Mouse (Mus musculus): Measurements from ENCODE around the gene Mmel1.

Gene Mmel1

DNA sequence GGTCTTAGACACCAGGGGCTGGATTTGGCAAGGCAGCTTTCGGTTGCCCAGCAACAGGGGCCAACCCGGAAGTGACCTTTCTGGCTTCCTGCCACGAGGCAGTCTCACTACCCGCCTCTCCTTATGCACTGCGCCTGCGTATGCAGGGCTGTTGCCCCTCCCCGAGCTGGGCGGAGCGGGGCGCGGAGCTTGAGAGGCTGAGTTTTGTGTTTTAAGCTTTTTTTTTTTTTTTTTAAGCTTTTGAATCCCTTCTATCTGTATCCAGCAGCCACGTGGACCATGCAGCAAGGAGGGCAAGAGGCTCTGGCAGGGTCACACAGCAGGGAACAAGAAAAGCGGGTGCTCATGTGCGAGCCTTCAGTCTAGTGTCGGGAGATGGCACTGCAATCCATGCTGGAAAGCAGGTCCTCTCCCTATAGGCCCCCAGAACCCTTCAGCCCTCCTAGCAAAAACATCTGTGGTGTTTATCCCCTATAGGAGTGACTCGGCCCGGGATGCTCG, 5.1 kb upstream of the Mmel1 start:
- peak; percentile 91 for DNase-seq (ENCODE audit: low spot score)

DNA sequence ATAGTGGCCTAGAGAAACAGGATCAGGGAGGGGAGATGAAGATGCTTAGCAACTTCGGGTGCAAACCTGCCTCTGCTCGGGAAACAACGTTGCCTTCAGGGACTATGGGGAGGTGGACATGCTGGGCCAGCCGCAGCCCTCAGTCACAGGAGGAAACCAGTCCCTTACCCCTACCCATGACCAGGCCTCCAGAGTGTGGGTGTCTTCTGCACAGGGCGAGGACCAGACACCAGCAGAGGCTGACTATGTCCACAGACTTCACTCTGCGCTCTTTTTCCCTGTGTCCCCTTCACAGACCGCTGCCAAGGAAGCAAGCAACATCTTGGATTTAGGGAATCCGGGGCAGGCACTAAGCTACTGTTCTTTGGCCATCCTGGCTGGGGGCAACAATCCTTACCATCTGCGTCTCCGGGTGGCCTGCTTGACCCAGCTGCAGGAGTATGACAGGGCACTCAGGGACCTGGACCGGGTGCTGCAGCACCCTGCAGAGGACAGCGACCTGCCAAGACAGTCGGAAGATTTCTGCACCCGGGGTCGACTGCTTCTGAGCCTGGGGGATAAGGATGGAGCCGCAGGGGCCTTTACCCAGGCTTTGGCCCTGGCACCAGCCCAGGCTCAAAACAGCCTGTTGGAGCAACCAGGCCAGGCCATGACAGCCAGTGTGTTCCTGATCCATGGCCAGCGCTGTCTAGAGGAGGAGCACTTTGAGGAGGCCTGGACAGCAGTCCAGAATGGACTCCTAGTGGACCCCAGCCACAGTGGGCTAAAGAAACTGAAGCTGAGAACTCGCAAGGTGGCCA, 4.2 kb upstream of the Mmel1 start:
- DNase-seq (ENCODE audit: low spot score) = no peak

DNA sequence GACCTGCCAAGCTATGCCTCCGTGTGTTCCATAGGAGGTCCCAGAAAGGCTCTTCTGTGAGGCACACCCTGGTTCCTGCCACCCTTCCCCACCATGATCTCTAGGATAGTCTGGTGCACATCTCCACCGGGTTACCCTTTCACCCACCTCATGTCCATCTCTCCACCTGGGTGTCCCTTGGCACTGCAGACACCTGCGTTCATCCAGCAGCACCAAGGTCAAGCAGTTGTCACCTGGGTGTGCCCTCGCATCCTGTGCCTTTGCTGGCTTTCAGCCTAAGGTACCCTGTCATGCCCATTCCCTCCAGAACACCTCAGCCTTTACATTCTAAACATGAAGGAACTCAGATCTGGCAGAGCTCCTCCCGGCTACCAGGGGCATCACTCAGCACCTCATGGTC, 3.0 kb upstream of the Mmel1 start:
- no peak for DNase-seq (ENCODE audit: low spot score)

DNA sequence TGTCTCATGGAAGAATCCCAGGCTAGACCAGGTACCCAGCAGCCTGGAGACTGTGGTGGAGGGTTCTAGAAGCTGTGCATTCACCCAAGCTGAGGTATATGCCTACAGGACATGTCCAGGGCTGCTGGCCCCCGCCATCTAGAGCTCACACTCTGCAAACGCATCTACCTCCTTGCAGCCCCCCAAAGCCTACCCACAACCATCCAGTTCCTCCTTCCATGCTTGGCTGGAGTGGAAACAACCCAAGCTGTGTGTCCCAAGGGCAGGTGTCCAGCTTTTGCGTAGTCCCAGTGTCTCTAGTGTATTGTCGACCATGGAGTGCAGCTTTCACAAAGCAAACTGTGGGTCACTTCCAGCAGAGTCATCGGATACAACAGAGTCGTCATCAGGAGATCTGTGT, 2.1 kb upstream of the Mmel1 start:
- DNase-seq (ENCODE audit: low spot score) = no peak

DNA sequence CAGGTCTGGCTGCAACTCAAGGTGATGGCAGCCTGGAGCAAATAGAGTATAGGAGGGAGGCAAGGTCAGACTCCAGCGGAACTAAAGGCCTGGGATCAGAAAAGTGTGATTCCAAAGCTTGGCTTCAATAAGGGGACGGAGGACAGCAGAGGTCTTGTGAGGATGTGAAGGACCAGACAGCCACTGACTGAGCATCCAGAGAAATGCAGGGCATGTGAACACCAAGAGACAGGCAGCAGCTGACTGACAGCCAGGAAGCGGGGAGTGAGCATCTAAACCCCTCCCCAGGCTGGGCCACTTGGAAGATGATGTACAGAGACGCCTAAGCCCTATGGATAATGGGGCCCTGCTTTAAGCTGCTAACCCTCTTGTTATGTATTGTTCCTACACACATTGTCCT, 1.3 kb downstream of the Mmel1 start:
- no peak for DNase-seq (ENCODE audit: low spot score)

DNA sequence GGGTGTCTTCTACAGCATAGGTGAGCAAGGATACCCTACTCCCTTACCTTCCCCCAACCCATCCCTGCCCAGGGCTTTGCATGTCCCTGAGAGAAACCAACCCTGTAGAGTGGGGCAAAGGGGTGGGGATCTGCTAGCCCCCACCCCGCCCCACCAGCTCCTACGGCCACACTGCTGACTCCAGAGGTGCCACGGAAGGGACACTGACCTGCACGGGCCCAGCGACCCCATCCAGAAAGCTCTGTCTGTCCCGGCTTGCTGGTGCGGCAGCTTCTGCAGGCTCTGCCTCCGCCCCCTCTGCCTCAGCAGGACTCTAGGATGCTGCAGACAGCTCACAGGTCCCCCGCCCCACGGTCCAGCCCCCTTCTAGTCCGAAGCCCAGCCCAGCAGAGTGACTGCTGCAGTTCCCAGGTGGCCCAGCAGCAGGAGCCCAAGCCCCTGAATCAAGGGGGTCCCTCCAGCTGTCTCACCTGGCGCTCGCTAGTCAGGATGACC, 2.4 kb downstream of the Mmel1 start:
- no peak for DNase-seq (ENCODE audit: low spot score)

DNA sequence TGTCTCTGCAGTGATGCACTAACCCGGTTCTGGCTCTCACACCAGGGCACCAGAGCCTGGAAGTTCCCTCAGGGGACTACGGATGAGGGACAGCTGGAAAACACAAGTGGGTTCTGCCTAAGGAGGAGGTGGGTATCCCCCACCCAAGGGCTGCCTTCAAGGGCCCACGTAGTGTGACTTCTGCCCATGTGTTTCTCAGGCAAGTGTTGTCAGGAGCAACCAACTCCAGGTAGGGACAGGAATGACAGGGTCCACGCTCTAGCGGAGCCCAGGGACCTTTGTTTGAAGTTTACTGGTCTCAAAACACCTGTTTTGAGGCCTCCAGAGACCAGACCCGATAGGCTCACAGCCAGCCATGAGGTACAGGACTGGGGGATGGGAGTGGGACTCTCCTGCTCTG, 3.8 kb downstream of the Mmel1 start:
- DNase-seq (ENCODE audit: low spot score) = no peak

DNA sequence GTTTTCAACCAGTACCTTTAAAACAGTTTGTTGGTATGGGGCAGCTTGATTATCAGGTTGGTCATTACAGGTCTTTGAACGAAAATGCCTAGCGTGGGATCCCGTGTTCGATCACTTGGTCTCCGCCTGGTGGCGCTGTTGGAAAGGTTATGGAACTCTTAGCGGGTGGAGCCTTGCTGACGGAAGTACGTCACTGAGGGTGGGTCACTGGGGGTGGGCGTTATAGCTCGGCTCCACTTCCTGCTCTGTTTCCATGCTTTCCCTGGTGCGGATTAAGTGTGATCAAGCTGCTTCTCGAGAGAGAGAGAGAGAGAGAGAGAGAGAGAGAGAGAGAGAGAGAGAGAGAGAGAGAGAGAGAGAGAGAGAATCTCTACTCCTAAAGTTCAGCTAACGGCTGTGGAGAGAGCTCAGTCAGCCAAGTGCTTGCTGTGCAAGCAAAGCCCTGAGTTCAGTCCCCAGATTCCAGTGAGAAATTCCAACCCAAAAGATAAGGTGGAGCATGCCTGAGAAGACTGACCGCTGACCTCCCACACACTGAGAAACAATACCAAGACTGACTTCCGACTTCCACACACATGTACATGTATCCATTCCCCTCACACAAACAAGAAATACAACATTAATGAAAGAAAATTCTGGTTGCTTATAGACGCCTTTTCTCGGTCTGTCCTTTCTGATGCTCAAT, 8.6 kb downstream of the Mmel1 start:
- DNase-seq (ENCODE audit: low spot score) = peak; percentile 85

DNA sequence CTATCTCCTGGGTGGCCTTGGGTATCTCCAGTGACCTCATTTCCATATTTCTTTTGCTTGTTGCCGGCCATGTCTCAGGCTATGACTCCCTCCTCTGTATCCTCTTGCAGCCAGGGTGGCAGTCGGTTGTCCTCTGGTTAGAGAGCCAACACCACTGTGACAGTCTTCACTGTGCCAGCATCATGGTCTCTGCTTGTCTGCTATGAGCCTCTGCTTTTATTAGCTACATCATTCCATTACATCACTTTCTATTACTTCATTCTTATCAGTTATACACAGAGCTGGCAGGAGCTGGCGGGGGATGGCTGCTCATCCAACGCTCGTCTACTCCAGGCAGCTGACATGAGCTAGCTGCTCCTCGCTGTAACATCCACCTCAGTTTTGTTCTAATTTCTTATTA, 11.3 kb downstream of the Mmel1 start:
- DNase-seq (ENCODE audit: low spot score) = no peak

DNA sequence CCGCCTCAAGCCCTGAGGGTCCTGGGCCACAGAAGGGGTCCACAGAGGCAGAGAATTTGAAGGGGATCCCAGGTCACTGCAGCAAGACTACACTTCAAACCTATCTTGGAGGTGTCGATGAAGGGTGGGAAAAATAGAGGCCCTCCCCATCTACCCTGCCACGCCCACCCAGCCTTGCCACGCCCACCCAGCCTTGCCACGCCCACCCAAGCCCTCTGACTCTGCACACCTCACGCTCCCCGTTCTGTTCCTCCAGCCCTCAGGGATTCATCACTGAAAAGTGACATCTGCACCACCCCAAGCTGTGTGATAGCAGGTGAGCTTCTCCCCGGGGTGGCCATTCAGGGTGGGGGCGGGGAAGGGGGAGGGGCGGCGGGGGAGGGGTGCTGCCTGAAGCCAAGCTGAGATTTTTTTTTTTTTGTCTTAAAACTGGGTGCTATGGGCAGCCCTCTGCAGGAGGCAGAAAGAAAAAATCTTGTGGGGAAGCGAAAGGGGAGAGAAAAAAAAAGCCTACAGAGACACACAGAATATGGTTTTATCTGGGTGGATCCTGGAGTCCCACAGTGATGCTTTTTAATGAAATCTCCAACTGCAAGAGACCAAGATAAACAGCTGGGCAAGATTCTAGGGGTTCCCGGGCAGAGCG, 12.8 kb downstream of the Mmel1 start:
- no peak for DNase-seq (ENCODE audit: low spot score)

DNA sequence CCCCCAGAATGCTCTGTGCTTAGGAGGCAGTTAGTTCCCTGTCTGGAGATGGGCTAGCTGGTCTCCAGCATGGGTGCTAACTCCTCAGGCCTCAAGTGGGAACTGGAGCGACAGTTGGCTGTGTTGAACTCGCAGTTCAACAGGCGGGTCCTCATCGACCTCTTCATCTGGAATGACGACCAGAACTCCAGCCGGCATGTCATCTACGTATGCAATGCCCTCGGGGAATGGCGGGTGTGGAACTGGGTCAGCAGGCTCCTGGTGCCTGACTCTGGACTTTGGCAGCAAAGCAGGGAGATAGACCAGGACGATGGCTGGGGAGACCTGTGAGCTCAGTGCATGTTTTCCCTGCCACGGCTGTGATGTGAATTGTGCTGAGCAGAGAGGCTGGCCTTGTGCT, 16.0 kb downstream of the Mmel1 start:
- DNase-seq (ENCODE audit: low spot score) = no peak

DNA sequence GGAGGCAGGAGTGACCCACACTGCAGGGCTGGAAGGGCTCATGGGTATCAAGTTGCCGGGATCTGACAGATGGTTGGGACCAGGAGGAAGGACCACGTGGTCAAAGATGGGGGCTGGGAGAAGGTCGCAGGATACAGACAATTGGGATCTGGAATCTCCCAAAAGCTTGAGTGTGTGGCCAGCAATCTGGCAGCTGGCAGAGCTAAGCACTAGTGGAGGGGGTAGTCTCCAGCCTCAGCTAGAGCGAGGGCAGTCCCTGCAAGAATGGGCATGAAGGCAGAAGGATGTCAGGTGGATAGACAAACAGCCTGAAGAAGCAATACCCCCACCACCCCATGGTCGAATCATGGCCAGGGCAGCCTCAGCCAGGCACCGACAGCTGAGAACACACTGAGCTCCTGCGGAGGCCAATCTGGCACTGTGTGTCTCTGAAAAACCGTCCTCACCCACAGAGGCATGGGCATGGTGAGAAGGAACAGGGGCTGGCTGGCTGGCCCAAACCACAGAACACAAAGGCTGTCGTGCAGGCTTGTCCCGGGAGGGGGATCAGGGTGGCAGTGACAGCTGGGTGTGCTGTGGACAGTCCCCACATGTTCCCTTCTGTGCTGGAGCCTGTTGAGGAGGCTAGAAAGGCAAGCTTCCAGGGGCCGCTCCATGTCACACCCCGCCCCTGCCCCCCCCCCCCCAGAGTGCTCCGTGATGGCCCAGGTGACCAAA, 17.6 kb downstream of the Mmel1 start:
- no peak for DNase-seq (ENCODE audit: low spot score)

DNA sequence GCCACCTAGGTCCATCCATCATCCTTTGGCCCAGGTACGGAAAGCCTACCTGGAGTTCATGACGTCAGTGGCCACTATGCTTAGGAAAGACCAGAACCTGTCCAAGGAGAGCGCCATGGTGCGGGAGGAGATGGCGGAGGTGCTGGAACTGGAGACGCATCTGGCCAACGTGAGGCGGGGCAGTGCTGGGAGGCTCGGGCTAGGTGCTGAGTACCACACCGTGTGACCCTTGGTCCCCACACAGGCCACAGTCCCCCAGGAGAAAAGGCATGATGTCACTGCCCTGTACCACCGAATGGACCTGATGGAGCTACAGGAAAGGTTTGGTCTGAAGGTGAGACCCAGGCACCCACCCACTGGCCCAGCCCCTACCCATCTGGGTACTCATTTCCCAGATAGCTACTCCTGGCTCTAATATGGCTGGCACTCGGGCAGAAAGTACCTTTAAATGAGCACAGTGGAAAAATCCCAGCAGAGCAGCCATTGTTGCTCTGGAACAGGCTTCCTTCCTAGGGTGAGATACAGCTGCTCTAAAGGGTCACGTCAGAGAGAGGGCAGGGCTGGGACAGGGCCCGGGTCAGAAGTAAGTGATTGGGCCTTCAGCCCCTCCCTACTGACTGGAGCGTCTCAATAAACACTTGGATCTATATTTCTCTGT, 18.3 kb downstream of the Mmel1 start:
- DNase-seq (ENCODE audit: low spot score) = no peak

DNA sequence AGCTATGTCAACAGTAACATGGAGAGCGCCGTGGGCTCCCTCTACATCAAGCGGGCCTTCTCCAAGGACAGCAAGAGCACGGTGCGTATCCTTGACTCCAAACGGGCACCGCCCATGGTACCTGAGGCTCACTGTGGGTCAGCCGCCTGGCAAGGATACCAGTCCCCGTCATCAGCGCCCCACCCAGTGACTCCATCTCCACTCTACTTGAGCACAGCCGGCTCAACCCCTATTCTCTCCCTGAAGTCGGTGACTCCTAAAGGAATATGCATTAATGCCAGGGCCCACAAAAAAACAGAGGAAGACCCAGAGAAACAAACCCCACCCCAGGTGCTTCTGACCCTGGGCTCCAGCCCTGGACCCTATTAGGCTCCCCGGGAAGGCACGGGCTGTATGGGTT, 21.5 kb downstream of the Mmel1 start:
- DNase-seq (ENCODE audit: low spot score) = no peak

DNA sequence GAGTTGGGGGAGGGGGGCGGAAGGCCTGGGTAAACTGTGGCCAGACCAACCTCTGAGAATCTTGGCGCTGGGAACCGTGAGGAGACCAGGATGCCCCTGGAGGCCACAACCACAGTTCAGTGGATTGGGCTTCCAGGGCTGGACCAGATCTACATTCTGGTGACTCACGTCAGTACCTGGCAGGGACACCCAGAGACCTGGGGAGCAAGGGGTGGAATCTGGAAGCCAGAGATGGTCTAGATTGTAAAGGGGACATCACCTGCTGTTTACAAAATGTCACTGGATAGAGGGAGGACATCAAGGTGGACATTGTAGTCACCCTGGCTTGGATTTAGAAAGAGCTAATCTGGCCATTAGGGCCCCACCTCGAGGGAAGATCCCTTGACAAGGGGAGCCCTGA, 26.2 kb downstream of the Mmel1 start:
- no peak for DNase-seq (ENCODE audit: low spot score)

DNA sequence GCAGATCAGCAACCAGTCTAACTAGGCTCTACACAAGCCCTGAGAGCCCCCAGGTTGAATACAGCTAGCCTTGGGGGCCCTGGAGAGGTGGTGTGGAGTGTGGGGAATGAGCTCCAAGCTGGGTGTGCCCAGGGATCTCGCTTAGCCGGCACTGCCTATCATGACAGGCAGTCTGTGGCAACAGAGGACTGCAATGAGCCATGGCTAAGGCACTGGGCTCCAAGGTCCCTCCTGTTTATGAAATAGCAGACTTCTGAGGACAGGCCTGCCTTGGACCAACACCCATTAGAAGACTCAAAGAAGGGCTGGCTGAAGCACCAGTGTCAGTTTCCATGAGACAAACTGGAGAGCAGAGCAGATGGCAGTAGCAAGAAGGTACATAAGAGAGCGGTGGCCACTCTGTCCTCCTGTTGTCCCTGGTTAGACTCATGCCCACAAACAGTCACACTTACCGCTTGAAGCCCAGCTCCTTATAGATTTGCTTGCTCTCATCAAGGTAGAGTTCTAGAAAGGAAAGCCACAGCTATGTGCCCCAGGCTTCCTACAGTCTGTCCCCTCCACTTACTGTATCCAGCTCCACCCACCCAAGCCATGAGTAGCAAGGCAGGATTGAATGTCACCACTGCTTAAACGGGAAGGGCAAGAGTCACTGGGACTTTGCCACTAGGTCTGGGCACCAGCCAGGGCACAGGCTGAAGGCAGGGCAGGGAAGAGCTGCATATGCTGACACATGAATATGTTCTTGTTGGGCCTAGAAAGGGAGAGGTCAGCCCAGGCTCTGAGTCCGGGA, 28.5 kb downstream of the Mmel1 start:
- DNase-seq (ENCODE audit: low spot score) = no peak

DNA sequence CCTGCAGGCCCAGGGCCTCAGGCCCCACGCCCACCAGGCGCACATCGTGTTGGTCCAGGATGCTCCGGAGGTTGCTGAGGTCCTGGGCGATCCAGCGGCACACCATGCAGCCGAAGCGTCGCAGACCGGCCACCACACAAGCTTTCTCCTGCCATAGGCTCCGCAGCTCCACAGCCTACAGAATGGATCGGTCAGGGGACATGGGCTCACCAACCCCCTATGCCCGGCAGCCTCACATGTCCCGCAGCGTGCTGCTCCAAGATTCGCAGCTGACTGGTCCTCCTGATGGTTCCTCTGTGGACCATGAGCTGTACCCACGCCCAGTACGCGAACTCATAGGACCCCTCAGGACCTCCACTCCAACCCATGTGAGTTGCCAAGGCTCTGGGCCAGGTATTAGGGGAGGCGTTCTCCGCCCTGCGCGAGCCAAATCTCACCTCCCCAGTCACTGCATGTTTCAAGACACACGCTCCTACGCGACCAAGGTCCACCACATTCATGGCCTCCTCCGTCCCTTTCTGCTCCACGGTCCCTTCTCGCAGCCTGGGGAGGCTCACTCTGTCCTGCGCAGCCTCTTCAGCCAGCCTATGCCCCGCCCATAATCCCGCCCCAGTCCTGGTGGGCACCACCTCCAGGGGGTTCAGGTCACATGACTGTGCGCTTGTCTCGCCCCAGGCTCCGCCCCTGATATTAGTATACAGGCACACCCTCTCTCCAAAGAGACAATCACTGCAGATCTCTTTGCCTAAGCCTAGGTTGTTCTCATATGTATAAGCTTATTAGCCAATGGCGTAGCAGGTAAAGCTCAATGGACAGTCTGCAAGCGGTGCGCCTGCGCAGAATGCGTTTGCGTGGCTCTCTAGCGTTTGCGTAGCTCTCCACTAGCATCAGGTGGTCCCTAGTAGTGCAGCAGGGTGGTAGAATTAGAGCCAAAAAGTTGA, 29.4 kb downstream of the Mmel1 start, which contains the start of gene Fam213b:
TSS of gene Fam213b (minus strand) at position 630 of the 941 bp plus-strand sequence.
- peak; percentile 82 for DNase-seq (ENCODE audit: low spot score)

DNA sequence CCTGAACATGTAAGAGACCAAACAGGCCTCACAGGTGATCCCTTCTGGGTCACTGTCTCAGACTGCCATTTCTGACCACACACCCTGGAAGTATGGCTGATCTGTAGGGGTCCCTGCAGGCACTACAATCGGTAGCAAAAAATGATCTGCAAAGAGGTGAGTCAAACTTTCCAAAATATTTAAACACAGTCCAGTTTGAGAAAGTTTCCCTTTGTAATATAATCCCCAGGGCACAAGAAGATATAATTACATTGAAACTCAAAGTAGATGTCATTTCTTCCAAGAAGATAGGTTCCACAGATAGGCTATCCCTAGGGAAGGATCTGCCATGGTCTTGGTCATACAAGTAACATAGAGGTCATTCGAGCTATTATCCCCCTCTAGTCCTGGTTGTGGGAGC, 33.0 kb downstream of the Mmel1 start:
- DNase-seq (ENCODE audit: low spot score) = no peak

DNA sequence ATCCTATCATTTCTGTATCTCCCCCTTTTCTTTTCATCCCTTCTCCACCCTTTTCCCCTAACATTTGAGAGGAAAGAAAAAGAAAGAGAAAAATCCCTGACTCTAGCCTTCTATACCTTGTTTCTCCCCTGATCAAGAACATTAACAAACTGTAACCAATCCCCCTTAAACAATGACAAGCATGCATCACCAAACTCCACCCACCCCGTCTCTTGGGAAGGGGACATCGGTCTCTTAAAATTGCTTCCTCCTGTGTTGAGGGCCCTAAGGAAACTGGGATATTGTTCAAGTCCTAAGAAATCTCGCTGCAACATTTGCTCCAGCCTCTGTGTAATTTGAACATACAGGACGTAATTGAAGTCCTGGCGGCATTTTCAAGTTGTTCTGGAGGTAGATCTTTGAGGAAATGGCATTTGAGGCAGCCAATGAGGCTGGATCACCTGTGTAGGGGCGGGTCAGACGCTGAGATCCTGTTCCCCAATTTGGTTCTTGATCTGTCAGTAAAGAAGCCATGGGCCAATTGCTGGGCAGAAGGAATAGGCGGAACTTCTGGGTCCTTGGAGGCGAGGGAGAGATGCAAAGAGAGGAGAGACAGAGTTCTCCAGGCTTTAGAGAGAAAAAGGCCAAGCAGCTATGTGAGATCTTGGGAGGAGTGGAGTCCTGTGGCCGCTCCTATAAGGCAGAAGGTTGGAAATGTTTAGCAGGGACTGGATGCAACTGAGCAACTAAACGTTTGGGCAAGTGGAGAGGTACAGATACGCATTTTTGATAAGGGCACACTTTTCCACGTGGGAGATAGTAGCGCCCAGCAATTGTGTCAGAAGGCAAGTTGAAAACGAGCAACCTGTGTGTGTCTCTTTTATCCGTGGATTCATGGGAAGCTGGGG, 35.0 kb downstream of the Mmel1 start:
- peak; percentile 87 for DNase-seq (ENCODE audit: low spot score)
